Mouse (Mus musculus) brown adipose tissue, adult 24 weeks (tissue): ENCODE results near the gene Cdadc1. TPM values are rescaled to one million over a fixed set of nuclear protein-coding genes. Genes with fewer than 3 reads are reported as not detected.
"Not testable (repeated sequence)": the region's sequence is repeated elsewhere in the genome, so short reads cannot be mapped to it uniquely, and the experiment has no call there.

Experiments
- H3K27ac ChIP-seq: fragments of 200-500 bp; replicated peaks from 2 replicates; pipeline ENCODE4 v1.5.1; 2012; ENCODE audit warnings: low read depth, mild to moderate bottlenecking, low read length
- H3K4me1 ChIP-seq: fragments of 200-500 bp; 2 replicates; pipeline ENCODE4 v1.6.1; 2012; ENCODE audit warnings: low read length, mixed read lengths; ENCODE audit not compliant: control insufficient read depth, insufficient read depth, insufficient read length
- H3K4me3 ChIP-seq: fragments of 200-500 bp; 2 replicates; pipeline ENCODE4 v1.5.1; 2012; ENCODE audit warnings: low read depth, mild to moderate bottlenecking, low read length, moderate library complexity; ENCODE audit not compliant: insufficient read depth
- polyA plus RNA-seq: library from polyadenylated mRNA; stranded (reverse); fragments of >200 nt; gene quantifications from 2 replicates; pipeline ENCODE4 v1.2.4, GENCODE M21; 2012; ENCODE audit not compliant: missing spikeins, insufficient read depth, insufficient read length

Cdadc1 gene
- polyA plus RNA-seq, 1 experiment: 58.1 TPM

DNA sequence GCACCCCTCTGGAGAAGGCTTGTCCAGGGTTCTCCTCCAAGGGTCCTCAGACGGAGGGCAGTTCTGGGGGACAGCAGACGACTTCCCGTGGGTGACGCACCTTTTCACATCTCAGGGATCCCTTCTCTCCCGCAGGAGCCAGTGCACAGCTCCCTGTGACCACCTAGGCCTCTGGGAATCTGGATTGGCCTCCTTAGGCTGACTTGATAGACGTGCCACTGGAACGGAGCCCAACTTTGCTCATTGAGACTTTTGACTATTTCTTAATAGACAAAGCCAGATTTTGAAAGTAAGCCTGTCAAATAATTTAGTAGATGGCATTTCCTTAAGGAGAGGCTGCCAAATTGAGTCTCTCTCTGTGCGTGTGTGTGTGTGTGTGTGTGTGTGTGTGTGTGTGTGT lies 29.0 kb upstream of the Cdadc1 start:
- Histone ChIP-seq H3K4me1 (no peaks in the 10 kb centered on the region), H3K27ac (no peak overlapping the region), H3K4me3 (no peak overlapping the region)

DNA sequence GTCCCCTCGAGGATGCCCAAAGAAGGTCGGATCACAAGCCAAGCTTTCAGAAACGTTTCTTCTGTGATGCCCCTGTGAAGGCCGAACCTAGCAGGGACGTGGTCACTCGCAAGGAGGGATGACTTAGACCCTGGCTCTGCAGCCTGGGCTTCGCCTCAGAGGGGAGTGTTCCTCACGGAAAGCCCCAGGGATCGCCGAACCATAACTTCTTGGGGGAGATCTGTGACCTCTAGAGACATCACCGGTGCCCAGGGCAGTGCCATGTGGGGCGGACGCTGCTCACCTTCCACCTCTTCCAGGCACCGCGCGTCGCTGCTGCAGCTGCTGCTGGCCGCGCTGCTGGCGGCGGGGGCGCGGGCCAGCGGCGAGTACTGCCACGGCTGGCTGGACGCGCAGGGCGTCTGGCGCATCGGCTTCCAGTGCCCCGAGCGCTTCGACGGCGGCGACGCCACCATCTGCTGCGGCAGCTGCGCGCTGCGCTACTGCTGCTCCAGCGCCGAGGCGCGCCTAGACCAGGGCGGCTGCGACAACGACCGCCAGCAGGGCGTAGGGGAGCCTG lies 28.1 kb upstream of the Cdadc1 start:
- Histone ChIP-seq H3K4me3 (peak overlapping the region; percentile 55), H3K27ac (no peak overlapping the region), H3K4me1 (no peaks in the 10 kb centered on the region)

DNA sequence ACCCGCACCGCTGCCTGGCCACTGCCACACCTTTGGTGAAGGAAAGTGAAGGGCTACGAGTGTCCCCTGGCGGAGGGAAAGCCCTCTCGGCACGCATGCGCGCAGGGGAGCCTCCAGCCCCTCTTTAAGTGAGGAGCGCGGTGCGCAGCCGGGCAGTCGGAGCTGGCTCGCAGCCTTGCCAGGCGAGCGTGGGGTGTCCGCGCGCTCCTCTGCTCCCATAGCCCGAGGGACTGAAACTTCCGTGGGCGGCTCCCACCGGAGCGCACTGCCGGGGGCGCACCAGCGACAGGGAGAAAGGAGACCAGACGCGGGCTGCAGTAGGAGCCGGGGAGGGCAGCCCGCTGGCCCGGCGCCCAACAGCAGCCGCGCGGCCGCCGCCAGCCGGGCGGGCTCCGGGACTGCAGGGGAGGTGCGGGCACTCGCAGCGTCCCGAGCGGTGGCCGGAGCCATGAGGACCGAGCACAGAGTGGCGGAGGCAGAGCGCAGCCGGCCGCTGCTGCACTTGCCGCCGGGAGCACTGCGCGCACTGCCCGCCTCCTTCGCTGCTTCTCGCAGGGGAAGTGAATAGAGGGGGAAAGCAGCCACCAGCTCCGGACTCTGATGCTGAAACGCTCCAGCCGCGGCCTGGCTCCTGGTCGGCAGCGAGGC lies 27.5 kb upstream of the Cdadc1 start, which contains the start of gene Shisa2:
TSS of gene Shisa2 (plus strand) at position 151 of the 648 bp plus-strand sequence.
- Histone ChIP-seq H3K4me1 (no peaks in the 10 kb centered on the region), H3K27ac (no peak within 1 kb of the TSS), H3K4me3 (peak within 1 kb of the TSS; percentile 55)

DNA sequence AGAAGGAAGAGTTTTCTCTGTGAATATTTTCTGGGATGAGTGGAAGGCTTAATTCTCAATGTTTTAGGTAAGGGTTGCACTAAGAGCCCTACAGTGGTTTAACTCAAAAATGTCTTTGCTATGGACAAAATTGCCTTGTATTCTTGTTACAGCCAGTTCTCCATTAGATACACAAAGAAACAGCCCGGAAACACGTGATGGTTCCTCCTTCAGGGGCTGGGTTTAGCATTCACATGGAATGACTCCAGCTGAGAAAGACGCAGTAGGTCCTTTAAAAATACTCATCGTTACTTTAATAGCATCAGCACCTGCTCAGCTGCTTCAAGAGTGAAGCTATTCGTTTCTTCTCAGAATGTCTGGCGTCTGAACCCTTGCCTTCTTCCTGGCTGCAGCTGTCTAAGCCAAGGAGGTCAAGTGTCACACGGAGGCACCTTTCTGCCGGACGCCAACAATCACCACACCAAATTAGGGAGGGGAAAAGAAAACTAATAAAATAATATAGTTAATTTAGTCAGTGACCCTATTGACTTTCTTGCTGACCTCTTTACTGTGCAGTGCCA lies 26.6 kb upstream of the Cdadc1 start:
- H3K4me1 ChIP-seq: no peaks in the 10 kb centered on the region
- H3K27ac ChIP-seq: no peak overlapping the region
- peak overlapping the region; percentile 55 for H3K4me3 ChIP-seq

DNA sequence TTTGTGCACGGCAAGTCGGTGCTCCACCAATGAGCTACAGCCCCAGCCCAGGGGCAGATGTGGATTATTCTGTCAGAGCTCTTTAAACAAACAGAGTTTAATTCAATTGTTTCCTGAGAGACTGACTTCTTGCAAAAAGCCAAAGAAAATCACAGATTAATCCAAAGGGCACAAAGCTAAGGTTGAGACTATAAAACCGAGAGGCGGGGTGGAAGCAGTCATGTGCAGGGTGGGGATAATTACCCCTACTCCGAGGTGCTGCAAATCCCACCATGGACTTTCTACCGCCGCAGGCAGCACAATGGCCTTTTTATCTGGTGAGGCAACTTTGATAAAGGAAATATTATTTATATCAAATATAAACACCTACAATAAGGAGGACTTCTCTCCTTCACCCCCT lies 19.0 kb upstream of the Cdadc1 start:
- no peak overlapping the region for H3K27ac ChIP-seq

DNA sequence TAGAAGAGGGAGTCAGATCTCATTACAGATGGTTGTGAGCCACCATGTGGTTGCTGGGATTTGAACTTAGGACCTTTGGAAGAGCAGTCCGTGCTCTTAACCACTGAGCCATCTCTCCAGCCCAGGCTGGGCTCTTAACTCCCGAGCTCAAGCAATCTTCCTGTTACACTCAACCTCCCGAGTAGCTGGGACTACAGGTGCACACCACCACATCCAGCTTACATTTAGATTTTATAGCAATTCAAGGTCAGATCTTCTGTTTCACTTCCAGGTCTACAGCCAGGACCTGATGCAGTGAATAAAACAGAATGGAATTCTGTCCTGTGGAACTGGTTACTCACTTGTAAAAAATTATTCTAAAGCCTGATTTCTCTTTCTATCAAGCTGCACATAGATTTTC lies 16.4 kb upstream of the Cdadc1 start:
- not testable (repeated sequence) for H3K27ac ChIP-seq

More for the DNA sequence above, 19.0 kb upstream of the Cdadc1 start:
- Histone ChIP-seq H3K4me3 (no peak overlapping the region), H3K4me1 (no peaks in the 10 kb centered on the region)

DNA sequence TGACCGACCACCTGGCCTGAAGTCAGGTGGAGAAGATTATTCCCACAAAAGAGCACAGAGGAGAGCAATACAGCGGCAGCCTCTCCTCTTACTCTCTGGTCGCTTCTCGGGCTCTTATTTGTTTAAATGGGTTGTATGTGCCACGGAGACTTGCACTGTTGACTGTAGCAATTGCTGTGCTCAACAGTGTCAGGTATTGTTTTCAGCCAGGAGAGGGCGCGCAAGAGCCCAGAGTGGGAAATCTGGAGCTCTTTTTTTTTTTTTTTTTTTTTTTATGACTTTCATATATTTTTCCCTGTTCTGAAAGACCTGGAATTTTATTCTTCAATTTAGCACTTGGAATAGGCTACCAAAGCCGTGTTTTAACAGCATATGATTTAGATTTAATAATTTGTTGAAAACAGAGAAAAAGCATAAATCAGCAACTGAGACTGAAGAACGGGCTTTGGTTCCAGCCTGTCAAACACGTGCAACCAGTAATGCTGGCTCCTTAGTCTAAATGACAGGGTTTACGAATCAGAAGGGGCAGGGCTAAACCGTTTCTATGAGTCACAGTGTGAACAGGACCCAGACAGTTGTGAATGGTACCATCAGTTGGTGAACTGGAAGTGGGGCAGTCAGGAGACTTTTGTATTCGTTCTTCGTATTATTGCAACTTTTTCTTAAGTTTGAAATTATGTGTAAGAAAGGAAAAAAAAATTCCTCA lies 15.3 kb upstream of the Cdadc1 start:
- H3K4me3 ChIP-seq: no peak overlapping the region
- H3K4me1 ChIP-seq: no peaks in the 10 kb centered on the region
- H3K27ac ChIP-seq: no peak overlapping the region

More for the DNA sequence above, 16.4 kb upstream of the Cdadc1 start:
- not testable (repeated sequence) for H3K4me1 ChIP-seq, H3K4me3 ChIP-seq

DNA sequence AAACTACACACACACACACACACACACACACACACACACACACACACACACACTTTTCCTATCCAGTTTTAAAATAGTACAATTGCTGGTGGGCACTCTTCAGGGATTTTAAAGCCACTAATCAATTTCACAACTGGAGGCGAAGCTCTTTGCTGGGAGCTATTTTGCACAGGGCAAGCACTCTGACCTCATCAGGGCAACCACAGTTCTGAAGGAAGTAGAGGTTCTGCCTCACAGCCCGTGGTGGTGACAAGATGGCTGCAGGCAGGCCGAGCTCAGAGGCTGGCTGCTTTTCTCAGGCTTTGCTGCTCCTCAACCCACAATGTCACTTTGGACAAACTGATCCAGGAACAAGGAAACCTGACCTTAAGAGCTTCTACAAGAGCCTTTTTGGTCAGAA lies 9.3 kb upstream of the Cdadc1 start:
- no peak overlapping the region for H3K27ac ChIP-seq
- no peak overlapping the region for H3K4me3 ChIP-seq
- H3K4me1 ChIP-seq: no peaks in the 10 kb centered on the region

DNA sequence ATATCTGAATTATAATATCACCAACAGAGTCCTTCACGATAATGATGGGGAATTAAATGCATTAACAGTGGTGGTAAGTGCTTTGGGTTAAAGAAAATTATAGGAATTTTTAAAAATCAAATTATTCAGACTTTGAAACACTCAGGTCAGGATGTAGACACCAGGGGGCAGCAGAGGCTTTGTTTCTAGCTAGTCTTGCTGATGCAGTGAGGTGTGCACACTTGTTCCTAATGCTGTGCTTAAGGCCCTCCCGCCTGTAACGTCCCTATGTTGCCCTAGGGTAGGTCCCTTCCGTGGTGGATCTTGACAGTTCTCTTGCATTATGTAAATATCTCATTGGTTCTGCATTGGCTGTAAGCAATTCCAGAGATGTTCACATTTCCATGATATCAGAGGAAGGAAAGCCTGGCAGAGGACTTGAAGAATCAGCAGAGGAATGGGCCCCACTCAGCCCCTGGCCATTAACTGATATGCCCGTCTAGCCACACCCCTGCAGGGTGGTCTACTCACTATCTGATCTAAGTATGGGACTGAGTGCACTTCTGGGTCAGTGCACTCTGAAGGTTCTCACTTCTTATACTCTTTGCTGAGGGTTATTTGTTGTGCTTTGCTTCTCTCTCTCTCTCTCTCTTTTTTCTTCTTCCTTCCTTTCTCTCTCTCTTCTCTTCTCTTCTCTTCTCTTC lies 8.1 kb upstream of the Cdadc1 start:
- H3K4me1 ChIP-seq: no peaks in the 10 kb centered on the region
- no peak overlapping the region for H3K27ac ChIP-seq
- H3K4me3 ChIP-seq: no peak overlapping the region

DNA sequence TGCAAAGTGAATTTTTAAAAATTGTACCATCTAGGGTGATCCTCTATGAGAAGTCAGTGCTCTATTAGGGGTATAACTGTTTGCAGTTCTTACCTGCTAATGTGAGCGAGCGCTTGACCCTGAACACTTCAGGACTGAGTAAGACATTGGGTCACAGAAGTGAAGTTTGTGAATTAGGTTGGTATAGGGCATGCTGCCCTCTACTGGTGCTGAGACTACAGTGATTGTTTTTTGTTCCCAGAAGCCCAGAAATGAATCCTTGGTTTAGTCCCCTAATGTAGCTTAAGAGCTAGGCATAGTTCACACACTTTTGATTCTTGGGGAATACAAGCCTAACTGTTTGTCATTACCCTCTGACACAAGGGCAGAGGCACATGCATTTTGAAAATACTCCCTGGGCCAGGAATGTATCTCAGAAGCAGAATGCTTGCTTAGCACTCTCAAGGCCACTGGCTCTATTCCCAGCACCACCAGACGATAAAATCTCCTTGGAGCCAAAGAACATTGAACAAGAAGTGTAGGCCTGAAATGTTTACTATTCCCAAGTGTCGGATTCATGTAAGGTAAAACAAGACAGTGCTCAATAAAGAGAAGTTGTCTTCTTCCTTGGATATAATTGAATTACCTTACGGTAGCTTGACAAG lies 6.4 kb upstream of the Cdadc1 start:
- Histone ChIP-seq H3K4me1 (no peaks in the 10 kb centered on the region), H3K27ac (no peak overlapping the region), H3K4me3 (no peak overlapping the region)

DNA sequence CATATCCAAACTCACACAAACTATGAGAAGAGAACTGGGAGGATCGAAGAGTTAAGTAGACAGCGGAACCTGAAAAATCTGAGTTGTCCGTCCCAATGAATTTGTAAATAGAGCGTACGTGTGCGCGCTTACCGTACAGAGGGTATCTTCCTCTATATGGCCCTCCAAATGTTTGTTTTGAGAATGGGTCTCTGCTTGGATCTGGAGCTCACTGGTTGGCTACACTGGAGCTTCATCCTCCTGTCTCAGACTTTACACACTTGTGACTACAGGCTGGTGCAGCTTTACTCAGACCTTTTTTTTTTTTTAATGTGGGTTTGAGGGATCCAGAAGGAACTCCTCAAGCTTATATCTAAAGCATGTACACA lies 485 bp upstream of the Cdadc1 start:
- Histone ChIP-seq H3K27ac (peak overlapping the region; percentile 92), H3K4me1 (no peaks in the 10 kb centered on the region), H3K4me3 (peak overlapping the region; percentile 99)

DNA sequence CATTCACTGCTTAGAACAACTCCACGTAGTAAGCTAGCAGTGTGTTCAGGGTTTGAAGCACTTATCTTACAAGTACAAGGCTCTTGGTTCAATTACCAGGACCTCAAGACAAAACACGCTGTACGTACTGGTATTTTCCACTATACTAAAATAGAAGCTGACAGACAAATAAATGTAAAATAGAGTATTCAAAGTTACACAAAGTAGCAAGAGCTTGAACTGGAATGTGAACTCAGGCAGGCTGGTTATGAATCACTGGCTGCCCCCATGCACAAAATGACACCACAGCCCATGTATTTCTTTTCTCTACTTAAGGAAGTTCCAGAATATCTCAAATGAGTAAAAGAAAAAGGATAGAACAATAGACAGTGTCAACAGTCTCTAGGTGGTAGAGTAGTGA lies 2.8 kb downstream of the Cdadc1 start:
- no peaks in the 10 kb centered on the region for H3K4me1 ChIP-seq
- H3K27ac ChIP-seq: no peak overlapping the region
- H3K4me3 ChIP-seq: no peak overlapping the region

DNA sequence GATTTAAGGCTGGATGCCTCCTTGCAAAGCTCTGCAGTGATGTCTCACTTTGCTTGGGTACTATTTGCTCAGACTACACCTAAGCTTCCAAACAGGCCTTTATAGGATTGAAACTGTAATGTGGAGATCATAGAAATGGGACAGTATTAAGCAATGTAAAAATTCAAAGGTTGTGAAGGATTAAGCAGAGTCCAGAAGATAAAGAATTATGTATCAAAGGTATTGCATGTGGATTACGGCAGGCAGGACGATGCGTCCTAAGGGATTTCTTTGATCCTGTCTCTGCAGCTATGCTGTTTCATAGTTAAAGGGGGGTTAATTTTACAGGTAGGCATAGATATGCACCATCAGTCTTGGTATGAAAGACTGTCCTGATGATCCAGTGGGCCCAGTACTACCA lies 5.2 kb downstream of the Cdadc1 start:
- no peak overlapping the region for H3K4me3 ChIP-seq
- no peaks in the 10 kb centered on the region for H3K4me1 ChIP-seq
- no peak overlapping the region for H3K27ac ChIP-seq

DNA sequence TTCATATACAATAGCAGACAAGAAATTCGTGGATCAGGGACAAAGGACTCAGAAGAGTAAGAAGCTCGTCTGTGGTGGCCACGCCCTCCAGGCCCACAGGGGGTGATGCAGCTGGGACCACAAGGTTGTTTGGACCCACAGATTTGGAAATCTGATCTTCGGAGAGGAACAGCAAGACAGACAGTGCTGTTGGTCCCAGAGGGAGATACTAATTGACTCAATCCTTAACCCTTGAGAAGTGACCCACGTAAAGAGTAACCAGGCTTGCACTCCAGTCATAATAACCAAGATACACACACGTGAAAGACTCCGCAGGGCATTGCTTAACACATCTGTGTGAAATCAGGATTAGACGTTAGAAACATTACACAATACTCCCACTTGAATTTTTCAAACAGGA lies 5.9 kb downstream of the Cdadc1 start:
- Histone ChIP-seq H3K4me1 (no peaks in the 10 kb centered on the region), H3K27ac (no peak overlapping the region), H3K4me3 (no peak overlapping the region)

DNA sequence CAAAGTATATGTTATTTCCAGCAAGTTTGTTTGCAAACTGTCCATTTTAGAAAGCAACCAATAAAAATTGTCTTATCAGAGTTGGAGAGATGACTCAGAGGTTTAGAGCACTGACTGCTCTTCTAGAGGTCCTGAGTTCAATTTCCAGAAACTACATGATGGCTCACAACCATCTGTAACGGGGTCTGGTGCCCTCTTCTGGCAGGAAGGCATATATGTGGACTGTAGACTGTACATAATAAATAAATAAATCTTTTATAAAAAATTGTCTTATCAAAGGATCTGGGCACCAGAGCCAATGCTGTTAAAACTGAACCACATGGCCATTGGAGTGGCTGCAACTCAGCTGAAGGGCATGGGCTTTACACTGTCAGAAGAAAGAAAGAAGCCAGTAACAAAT lies 7.1 kb downstream of the Cdadc1 start:
- Histone ChIP-seq H3K4me3 (no peak overlapping the region), H3K4me1 (no peaks in the 10 kb centered on the region), H3K27ac (no peak overlapping the region)
